Mouse (Mus musculus): ENCODE measurements around the gene Abcg1. TPM values are rescaled to one million over a fixed set of nuclear protein-coding genes. Genes with fewer than 3 reads are reported as not detected.
A peak's percentile ranks its signal among the peaks of the same experiment; 100 is the strongest.

Gene Abcg1
- polyA plus RNA-seq, 1 experiment from 2014 or later = 6.3 TPM

DNA sequence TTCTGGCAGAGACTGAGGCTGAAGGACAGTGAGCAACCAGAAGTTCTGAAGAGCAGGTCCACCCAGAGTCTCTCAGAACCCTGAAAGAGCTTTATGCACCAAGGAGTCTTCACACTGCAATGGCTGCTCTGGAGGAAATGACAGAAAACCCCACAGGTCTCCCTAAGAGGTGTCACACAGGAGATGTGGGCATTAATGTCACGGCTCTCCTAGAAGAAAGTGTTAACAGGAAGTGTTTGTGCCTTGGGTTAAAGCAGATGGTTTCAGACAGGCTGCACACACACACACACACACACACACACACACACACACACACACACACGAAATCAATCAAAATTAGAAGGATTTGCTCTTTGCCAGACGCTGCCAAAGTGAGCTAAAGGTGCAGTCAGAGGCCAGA lies 78.8 kb downstream of the Abcg1 start:
- no peak overlapping the region for H3K4me2 ChIP-seq (ENCODE audit: low read depth, severe bottlenecking)
- 0 out of 2 replicates have a peak, but pooled peaks cover 2% of the 10 kb centered on the region for H3K27me3 ChIP-seq (ENCODE audit: control insufficient read depth, insufficient read depth, low read length)
- no peaks in the 10 kb centered on the region for H3K4me1 ChIP-seq (ENCODE audit: control insufficient read depth, insufficient read depth, low read length)
- ATAC-seq (ENCODE audit: insufficient number of reproducible peaks, low FRiP score, low TSS enrichment, low read depth) (no peak), DNase-seq (ENCODE audit: low spot score) (no peak)
- WGBS = 37% methylated on average over 3 of the region's 3 CpGs
- no peak overlapping the region for H3K27ac ChIP-seq (replicated peaks; ENCODE audit: low read depth, low read length)
- H3K9ac ChIP-seq (ENCODE audit: low read length) = no peak overlapping the region
- no peaks in the 10 kb centered on the region for H3K9me3 ChIP-seq (ENCODE audit: control insufficient read depth, low read length)
- no peak overlapping the region for H3K4me3 ChIP-seq (ENCODE audit: low read depth, low read length)
- H3K36me3 ChIP-seq (ENCODE audit: control insufficient read depth, insufficient read depth, low read length) = no peaks in the 10 kb centered on the region

DNA sequence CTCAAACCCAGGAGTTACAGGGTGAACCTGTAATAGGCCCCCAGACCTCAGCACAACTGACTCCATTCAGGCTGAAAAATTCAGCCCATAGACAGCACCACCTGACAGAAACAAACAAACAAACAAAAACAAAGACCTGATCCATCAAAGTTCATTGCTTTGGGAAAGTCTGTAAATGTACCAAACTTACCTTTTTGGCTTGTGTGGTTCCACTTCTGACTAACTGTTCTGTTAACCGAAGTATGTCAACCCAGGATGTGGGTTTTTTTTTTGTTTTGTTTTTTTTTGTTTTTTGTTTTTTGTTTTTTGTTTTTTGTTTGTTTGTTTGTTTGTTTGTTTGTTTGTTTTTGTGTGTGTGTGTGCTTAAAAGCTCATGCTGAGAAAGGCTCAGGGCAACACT lies 79.3 kb downstream of the Abcg1 start:
- Histone ChIP-seq H3K27ac (replicated peaks; ENCODE audit: low read depth, low read length) (no peak overlapping the region), H3K4me2 (ENCODE audit: low read depth, severe bottlenecking) (no peak overlapping the region), H3K36me3 (ENCODE audit: control insufficient read depth, insufficient read depth, low read length) (no peaks in the 10 kb centered on the region), H3K9me3 (ENCODE audit: control insufficient read depth, low read length) (no peaks in the 10 kb centered on the region), H3K27me3 (ENCODE audit: control insufficient read depth, insufficient read depth, low read length) (0 out of 2 replicates have a peak, but pooled peaks cover 2% of the 10 kb centered on the region), H3K4me3 (ENCODE audit: low read depth, low read length) (no peak overlapping the region), H3K9ac (ENCODE audit: low read length) (no peak overlapping the region), H3K4me1 (ENCODE audit: control insufficient read depth, insufficient read depth, low read length) (no peaks in the 10 kb centered on the region)
- WGBS = 90% methylated on average over 1 of the region's 1 CpGs
- DNase-seq (ENCODE audit: low spot score) (no peak), ATAC-seq (ENCODE audit: insufficient number of reproducible peaks, low FRiP score, low TSS enrichment, low read depth) (no peak)

DNA sequence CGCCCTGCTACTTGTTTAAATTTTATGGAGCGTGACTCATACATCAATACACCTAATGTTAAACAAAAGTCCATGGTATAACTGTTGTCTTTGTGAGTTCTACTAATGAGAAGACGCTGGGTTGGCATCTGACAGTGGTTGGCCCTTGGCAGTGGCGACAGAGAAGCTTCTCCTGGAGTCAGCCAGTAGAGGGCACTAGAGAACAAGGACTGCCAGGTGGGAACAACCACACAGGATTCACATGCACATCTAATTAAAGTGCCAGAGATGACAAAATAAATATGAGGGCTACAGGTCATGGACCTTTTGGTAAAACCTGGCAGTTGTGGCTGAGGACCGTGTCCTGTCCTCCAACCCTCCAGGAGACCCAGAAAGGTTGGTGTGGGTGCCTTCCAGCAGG lies 80.9 kb downstream of the Abcg1 start:
- H3K9me3 ChIP-seq (ENCODE audit: control insufficient read depth, low read length) = no peaks in the 10 kb centered on the region
- WGBS = 13% methylated on average over 5 of the region's 5 CpGs
- peak; percentile 71 for DNase-seq (ENCODE audit: low spot score)
- H3K27ac ChIP-seq (replicated peaks; ENCODE audit: low read depth, low read length) = no peak overlapping the region
- H3K4me1 ChIP-seq (ENCODE audit: control insufficient read depth, insufficient read depth, low read length) = no peaks in the 10 kb centered on the region
- ATAC-seq (ENCODE audit: insufficient number of reproducible peaks, low FRiP score, low TSS enrichment, low read depth) = no peak
- no peaks in the 10 kb centered on the region for H3K36me3 ChIP-seq (ENCODE audit: control insufficient read depth, insufficient read depth, low read length)
- H3K9ac ChIP-seq (ENCODE audit: low read length) = no peak overlapping the region
- H3K27me3 ChIP-seq (ENCODE audit: control insufficient read depth, insufficient read depth, low read length) = 0 out of 2 replicates have a peak, but pooled peaks cover 2% of the 10 kb centered on the region
- no peak overlapping the region for H3K4me2 ChIP-seq (ENCODE audit: low read depth, severe bottlenecking)
- H3K4me3 ChIP-seq (ENCODE audit: low read depth, low read length) = no peak overlapping the region

DNA sequence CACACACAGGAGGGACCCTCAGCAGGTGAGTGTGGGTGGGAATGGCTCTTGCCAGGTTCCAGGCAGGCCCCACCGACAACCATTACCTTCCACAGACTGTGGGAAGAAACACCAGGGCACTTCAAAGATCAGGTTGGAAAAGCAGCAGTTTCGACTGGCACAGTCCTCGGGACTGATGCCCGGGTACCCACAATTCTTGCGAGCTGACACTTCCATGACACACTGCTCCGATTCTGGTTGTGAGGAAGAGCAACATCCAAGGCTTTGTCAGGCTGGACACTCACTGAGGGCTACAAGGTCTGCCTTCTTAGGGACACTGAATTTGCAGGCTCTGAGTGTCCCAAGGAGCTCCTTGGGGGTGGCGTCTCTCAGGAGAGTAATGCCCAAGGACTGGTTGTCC lies 84.6 kb downstream of the Abcg1 start:
- 89% methylated on average over 7 of the region's 7 CpGs for WGBS
- Histone ChIP-seq H3K27ac (replicated peaks; ENCODE audit: low read depth, low read length) (no peak overlapping the region), H3K4me1 (ENCODE audit: control insufficient read depth, insufficient read depth, low read length) (no peaks in the 10 kb centered on the region), H3K4me2 (ENCODE audit: low read depth, severe bottlenecking) (no peak overlapping the region), H3K4me3 (ENCODE audit: low read depth, low read length) (no peak overlapping the region), H3K36me3 (ENCODE audit: control insufficient read depth, insufficient read depth, low read length) (no peaks in the 10 kb centered on the region), H3K9me3 (ENCODE audit: control insufficient read depth, low read length) (no peaks in the 10 kb centered on the region), H3K9ac (ENCODE audit: low read length) (no peak overlapping the region), H3K27me3 (ENCODE audit: control insufficient read depth, insufficient read depth, low read length) (no peaks in the 10 kb centered on the region)
- DNase-seq (ENCODE audit: low spot score) = no peak
- ATAC-seq (ENCODE audit: insufficient number of reproducible peaks, low FRiP score, low TSS enrichment, low read depth) = no peak

DNA sequence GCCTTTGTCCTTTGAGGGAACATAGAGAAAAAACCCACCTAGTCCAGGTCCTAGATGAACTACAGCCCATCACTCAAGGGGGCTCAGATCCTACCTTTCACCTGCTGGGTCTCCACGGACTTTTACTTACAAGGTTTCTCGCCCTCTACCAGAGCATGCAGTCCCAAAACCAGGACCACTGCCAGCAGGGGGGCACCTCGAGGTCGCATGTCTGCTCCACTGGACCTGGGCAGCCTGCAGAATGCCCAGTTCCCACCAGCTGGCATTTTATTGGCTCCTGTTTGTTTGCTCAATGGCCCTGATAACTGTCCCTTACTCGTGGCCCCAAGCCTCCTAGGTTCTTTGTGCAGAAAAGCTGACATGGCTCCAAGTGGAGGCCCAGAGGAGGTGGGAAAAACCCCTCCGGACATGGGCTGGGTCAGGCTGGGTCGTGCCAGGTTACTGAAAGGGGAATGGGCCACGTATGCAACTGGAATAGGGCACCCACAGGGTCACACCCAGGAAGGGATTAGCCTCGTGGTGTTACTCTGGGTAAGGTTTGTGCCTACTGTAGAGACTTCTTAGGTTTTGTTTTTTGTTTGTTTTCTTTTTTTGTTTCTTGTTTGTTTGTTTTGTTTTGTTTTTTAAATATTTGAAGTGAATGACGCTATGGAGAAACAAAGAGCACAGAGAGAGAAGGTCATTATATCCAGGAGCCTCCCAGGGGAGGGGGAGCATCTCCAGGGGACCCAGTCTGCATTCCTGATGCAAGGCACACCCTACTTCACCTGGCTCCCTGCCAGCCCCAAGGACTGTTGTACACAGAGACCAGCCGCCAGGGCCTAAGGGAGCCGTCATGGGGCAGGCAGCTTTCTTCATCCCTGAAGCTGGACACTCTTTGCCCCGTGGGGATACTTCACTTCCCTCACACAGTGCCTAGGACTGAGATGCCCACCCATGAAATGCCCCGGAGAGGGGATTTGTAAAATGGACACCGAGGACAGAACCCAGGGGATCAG lies 86.9 kb downstream of the Abcg1 start, which contains the start of gene Tff2:
Gene Tff2 (minus strand): TSS at position 243 of the 998 bp plus-strand sequence.
- Histone ChIP-seq H3K4me2 (ENCODE audit: low read depth, severe bottlenecking) (no peak within 1 kb of the TSS), H3K4me1 (ENCODE audit: control insufficient read depth, insufficient read depth, low read length) (no peaks in the 10 kb centered on the region), H3K9ac (ENCODE audit: low read length) (no peak within 1 kb of the TSS), H3K27ac (replicated peaks; ENCODE audit: low read depth, low read length) (no peak within 1 kb of the TSS), H3K9me3 (ENCODE audit: control insufficient read depth, low read length) (no peaks in the 10 kb centered on the region), H3K4me3 (ENCODE audit: low read depth, low read length) (no peak within 1 kb of the TSS), H3K36me3 (ENCODE audit: control insufficient read depth, insufficient read depth, low read length) (no peaks in the 10 kb centered on the region), H3K27me3 (ENCODE audit: control insufficient read depth, insufficient read depth, low read length) (no peaks in the 10 kb centered on the region)
- 67% methylated on average over 15 of the region's 15 CpGs for WGBS
- no peak for DNase-seq (ENCODE audit: low spot score)
- no peak for ATAC-seq (ENCODE audit: insufficient number of reproducible peaks, low FRiP score, low TSS enrichment, low read depth)

DNA sequence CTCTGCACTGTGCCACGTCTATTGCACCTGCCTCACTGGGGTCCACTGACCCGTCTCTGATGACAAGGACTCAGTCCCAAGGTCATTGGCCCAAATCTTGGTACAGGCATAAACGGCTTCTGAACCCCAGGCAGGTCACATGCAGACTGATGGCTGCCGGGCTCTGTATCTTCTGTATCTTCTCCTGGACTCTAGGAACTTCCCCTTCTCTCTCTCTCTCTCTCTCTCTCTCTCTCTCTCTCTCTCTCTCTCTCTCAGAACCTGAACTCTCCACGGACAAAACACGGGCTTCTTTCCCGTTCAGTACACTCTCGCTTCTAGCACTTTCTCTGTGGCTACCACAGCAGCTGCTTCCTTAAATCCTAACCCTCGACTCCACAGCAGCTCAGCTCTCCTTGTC lies 88.5 kb downstream of the Abcg1 start:
- Histone ChIP-seq H3K4me2 (ENCODE audit: low read depth, severe bottlenecking) (no peak overlapping the region), H3K27me3 (ENCODE audit: control insufficient read depth, insufficient read depth, low read length) (no peaks in the 10 kb centered on the region), H3K4me3 (ENCODE audit: low read depth, low read length) (no peak overlapping the region), H3K36me3 (ENCODE audit: control insufficient read depth, insufficient read depth, low read length) (no peaks in the 10 kb centered on the region), H3K9me3 (ENCODE audit: control insufficient read depth, low read length) (no peaks in the 10 kb centered on the region), H3K4me1 (ENCODE audit: control insufficient read depth, insufficient read depth, low read length) (no peaks in the 10 kb centered on the region), H3K27ac (replicated peaks; ENCODE audit: low read depth, low read length) (no peak overlapping the region), H3K9ac (ENCODE audit: low read length) (no peak overlapping the region)
- 86% methylated on average over 9 of the region's 9 CpGs for WGBS
- no peak for DNase-seq (ENCODE audit: low spot score)
- no peak for ATAC-seq (ENCODE audit: insufficient number of reproducible peaks, low FRiP score, low TSS enrichment, low read depth)

DNA sequence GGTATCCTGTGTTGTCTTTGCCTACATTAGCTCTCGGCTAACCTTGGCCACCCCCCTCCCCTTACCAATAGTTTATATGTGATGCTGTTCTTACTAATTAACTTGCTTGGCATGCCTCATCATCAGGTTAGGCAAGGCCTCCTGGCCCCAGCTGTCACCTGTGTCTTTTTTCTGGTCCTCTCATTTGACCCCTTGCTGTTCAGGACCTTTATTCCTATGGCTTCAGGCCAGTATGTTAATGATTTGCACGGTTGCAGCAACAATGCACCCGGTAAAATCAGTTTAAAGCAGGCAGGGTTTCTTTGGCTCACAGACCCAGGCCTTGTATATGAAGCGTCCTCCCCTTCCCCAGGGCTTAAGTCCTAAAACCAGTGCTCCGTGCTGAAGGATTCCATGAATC lies 95.0 kb downstream of the Abcg1 start:
- H3K9me3 ChIP-seq (ENCODE audit: control insufficient read depth, low read length) = no peaks in the 10 kb centered on the region
- H3K9ac ChIP-seq (ENCODE audit: low read length) = no peak overlapping the region
- 68% methylated on average over 5 of the region's 5 CpGs for WGBS
- H3K36me3 ChIP-seq (ENCODE audit: control insufficient read depth, insufficient read depth, low read length) = no peaks in the 10 kb centered on the region
- no peaks in the 10 kb centered on the region for H3K4me1 ChIP-seq (ENCODE audit: control insufficient read depth, insufficient read depth, low read length)
- DNase-seq (ENCODE audit: low spot score) (no peak), ATAC-seq (ENCODE audit: insufficient number of reproducible peaks, low FRiP score, low TSS enrichment, low read depth) (no peak)
- no peak overlapping the region for H3K4me3 ChIP-seq (ENCODE audit: low read depth, low read length)
- H3K27ac ChIP-seq (replicated peaks; ENCODE audit: low read depth, low read length) = no peak overlapping the region
- no peak overlapping the region for H3K4me2 ChIP-seq (ENCODE audit: low read depth, severe bottlenecking)
- no peaks in the 10 kb centered on the region for H3K27me3 ChIP-seq (ENCODE audit: control insufficient read depth, insufficient read depth, low read length)

DNA sequence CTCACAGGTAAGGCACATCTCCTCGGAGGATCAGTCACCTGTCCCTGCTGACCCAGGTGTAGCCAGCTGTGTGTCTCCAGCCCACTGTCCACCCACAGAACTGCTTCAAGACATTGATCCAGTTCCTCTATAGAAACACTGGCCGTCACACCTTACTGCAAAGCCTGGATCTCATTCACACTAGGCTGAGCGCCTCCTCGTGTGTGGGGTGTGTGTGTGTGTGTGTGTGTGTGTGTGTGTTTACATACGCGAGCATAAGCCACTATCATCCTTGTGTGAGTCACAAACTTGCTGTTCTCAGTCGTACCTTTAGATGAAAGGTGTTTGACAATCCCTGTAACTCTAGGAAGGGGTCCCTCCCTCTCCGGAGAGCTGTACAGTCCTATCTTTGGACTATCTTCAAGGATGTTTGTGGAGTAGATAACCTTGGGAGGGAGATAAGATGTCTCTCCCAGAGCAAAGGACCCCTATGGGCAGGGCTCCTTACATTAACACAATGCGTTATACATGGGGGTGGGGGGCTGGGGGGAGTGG lies 95.6 kb downstream of the Abcg1 start:
- Histone ChIP-seq H3K9me3 (ENCODE audit: control insufficient read depth, low read length) (no peaks in the 10 kb centered on the region), H3K9ac (ENCODE audit: low read length) (no peak overlapping the region), H3K27ac (replicated peaks; ENCODE audit: low read depth, low read length) (no peak overlapping the region), H3K4me3 (ENCODE audit: low read depth, low read length) (no peak overlapping the region), H3K27me3 (ENCODE audit: control insufficient read depth, insufficient read depth, low read length) (no peaks in the 10 kb centered on the region), H3K4me1 (ENCODE audit: control insufficient read depth, insufficient read depth, low read length) (no peaks in the 10 kb centered on the region), H3K4me2 (ENCODE audit: low read depth, severe bottlenecking) (no peak overlapping the region), H3K36me3 (ENCODE audit: control insufficient read depth, insufficient read depth, low read length) (no peaks in the 10 kb centered on the region)
- ATAC-seq (ENCODE audit: insufficient number of reproducible peaks, low FRiP score, low TSS enrichment, low read depth) (no peak), DNase-seq (ENCODE audit: low spot score) (no peak)
- 82% methylated on average over 9 of the region's 9 CpGs for WGBS
